Mouse (Mus musculus) liver, adult 2 months (tissue): ENCODE measurements around the gene Rab7b. TPM values are rescaled to one million over a fixed set of nuclear protein-coding genes. Genes with fewer than 3 reads are reported as not detected.
A peak's percentile ranks its signal among the peaks of the same experiment; 100 is the strongest.

ENCODE experiments used
- DNase-seq: peaks from one replicate; pipeline ENCODE4 v3.0.0-alpha.2; 2011; ENCODE audit warnings: low read depth, low spot score; ENCODE audit errors: extremely low read depth
- H3K27ac ChIP-seq: fragments of 200-500 bp; replicated peaks from 2 replicates; pipeline ENCODE4 v1.5.1; 2012; ENCODE audit warnings: low read depth, mild to moderate bottlenecking, control low read depth, inconsistent platforms, low read length; ENCODE audit not compliant: insufficient read depth
- H3K27me3 ChIP-seq: fragments of 200-500 bp; 2 replicates; pipeline ENCODE4 v1.6.1; 2012; ENCODE audit warnings: mild to moderate bottlenecking, moderate library complexity, low read length, inconsistent platforms; ENCODE audit not compliant: control insufficient read depth, insufficient read depth
- H3K36me3 ChIP-seq: fragments of 200-500 bp; 2 replicates; pipeline ENCODE4 v1.6.1; 2012; ENCODE audit warnings: low read length, inconsistent platforms; ENCODE audit not compliant: control insufficient read depth, insufficient read depth
- H3K4me1 ChIP-seq: fragments of 200-500 bp; 2 replicates; pipeline ENCODE4 v1.6.1; 2011; ENCODE audit warnings: low read length; ENCODE audit not compliant: control insufficient read depth, insufficient read depth
- H3K4me3 ChIP-seq: fragments of 200-500 bp; 2 replicates; pipeline ENCODE4 v1.5.1; 2011; ENCODE audit warnings: low read depth, mild to moderate bottlenecking, control low read depth, low read length, moderate library complexity; ENCODE audit not compliant: insufficient read depth
- H3K79me2 ChIP-seq: fragments of 200-500 bp; 2 replicates; pipeline ENCODE4 v1.6.1; 2012; ENCODE audit warnings: inconsistent platforms, mild to moderate bottlenecking, low read length, moderate library complexity; ENCODE audit not compliant: control insufficient read depth, insufficient read depth
- H3K9ac ChIP-seq: fragments of 200-500 bp; 2 replicates; pipeline ENCODE4 v1.6.1; 2012; ENCODE audit warnings: low read depth, mild to moderate bottlenecking, control low read depth, inconsistent platforms, low read length
- CTCF ChIP-seq: fragments of 200-500 bp; IDR thresholded peaks from 2 replicates; pipeline ENCODE4 v1.5.1; 2011; ENCODE audit warnings: low read depth, low read length, control low read depth
- POLR2A ChIP-seq: fragments of 200-500 bp; IDR thresholded peaks from 2 replicates; pipeline ENCODE4 v1.6.1; 2011; ENCODE audit warnings: low read length, control low read depth; ENCODE audit not compliant: insufficient read depth; ENCODE audit errors: extremely low read depth
- WGBS: fragments of 180-500 bp; shearing (Covaris S2); methylation state at CpG from one replicate; pipeline ENCODE4 v1.1.7; 2018; 5-methylcytosine and 5-hydroxymethylcytosine counted together
- polyA plus RNA-seq: library from polyadenylated mRNA; depleted of rRNA; stranded (reverse); fragments of >200 nt; gene quantifications from 2 replicates; pipeline ENCODE4 v1.2.3, GENCODE M21; 2012
- total RNA-seq: library from RNA; depleted of rRNA; stranded (reverse); fragments of >200 nt; gene quantifications from 2 replicates; pipeline ENCODE4 v1.2.3, GENCODE M21; 2014

Gene Rab7b
- total and polyA plus RNA-seq, 2 experiments, result 0.45 to 0.83 TPM

- Histone ChIP-seq H3K4me1 (no peaks in the 10 kb centered on the region), H3K36me3 (no peaks in the 10 kb centered on the region), H3K79me2 (no peaks in the 10 kb centered on the region), H3K27ac (no peak overlapping the region), H3K9ac (no peak overlapping the region), H3K27me3 (no peaks in the 10 kb centered on the region), H3K4me3 (no peak overlapping the region)
- DNase-seq, result no peak
- TF ChIP-seq CTCF, result no peak
- no peak for TF ChIP-seq POLR2A
- 64% methylated on average over 4 of the region's 4 CpGs for WGBS
Measured at GRCm38 (mm10) chr1:131696325-131696724, 7.8 kb downstream of the Rab7b start.

GRCm38 (mm10) chr1:131698770-131699169 lies 10.3 kb downstream of the Rab7b start:
- 89% methylated on average over 3 of the region's 3 CpGs for WGBS
- Histone ChIP-seq H3K79me2 (no peaks in the 10 kb centered on the region), H3K9ac (no peak overlapping the region), H3K36me3 (no peaks in the 10 kb centered on the region), H3K4me3 (no peak overlapping the region), H3K27me3 (no peaks in the 10 kb centered on the region), H3K27ac (no peak overlapping the region), H3K4me1 (no peaks in the 10 kb centered on the region)
- TF ChIP-seq POLR2A, result no peak
- no peak for TF ChIP-seq CTCF
- peak; percentile 16 for DNase-seq

DNA sequence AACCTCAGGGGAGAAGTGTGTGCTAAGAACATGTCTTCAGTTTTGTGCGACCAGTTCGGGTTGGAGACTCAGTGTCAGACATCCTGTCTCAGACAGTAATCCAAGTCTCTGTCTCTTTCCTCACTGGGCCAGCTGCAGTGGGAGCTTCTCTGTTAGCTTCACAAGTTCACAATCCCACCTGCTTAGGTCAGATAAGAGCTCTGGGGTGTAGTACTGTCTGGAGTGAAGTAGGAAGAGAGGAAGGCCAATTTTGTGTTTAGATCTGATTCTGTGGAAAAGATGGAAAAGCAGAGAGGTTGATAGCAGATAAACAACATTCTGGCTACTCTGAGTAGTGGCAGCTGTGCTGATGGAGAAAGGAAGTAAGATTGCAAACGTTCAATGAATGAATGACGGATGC lies 11.1 kb downstream of the Rab7b start:
- no peak overlapping the region for H3K9ac ChIP-seq
- no peaks in the 10 kb centered on the region for H3K27me3 ChIP-seq
- no peaks in the 10 kb centered on the region for H3K79me2 ChIP-seq
- no peak for DNase-seq
- no peaks in the 10 kb centered on the region for H3K4me1 ChIP-seq
- no peaks in the 10 kb centered on the region for H3K36me3 ChIP-seq
- 79% methylated on average over 4 of the region's 4 CpGs for WGBS
- H3K4me3 ChIP-seq, result no peak overlapping the region
- H3K27ac ChIP-seq, result no peak overlapping the region
- TF ChIP-seq POLR2A, result no peak
- no peak for TF ChIP-seq CTCF

DNA sequence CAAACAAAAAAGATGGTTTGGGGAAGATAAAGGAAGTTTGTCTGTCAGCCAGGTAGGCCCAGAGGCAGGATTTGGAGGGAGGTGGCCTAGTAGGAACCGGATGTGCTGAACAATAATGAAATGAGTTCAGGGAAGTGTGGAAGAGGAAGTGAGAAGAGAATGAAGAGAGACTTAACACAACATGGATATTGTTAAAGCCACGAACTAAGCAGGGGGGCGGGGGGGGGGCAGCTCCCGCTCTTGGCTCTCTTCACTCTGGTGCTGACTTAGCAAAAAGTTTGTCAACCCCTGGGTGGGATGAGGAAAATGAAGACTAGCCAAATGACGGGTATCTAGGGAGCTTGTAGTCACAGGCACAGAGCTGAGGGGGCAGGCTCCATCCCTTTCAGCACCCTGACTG lies 12.0 kb downstream of the Rab7b start:
- Histone ChIP-seq H3K36me3 (no peaks in the 10 kb centered on the region), H3K9ac (no peak overlapping the region), H3K27ac (no peak overlapping the region), H3K4me1 (no peaks in the 10 kb centered on the region), H3K27me3 (no peaks in the 10 kb centered on the region), H3K4me3 (no peak overlapping the region), H3K79me2 (no peaks in the 10 kb centered on the region)
- no peak for TF ChIP-seq CTCF
- no peak for TF ChIP-seq POLR2A
- peak; percentile 29 for DNase-seq
- WGBS, result 69% methylated on average over 5 of the region's 5 CpGs

- no peaks in the 10 kb centered on the region for H3K36me3 ChIP-seq
- no peak overlapping the region for H3K4me3 ChIP-seq
- no peaks in the 10 kb centered on the region for H3K4me1 ChIP-seq
- H3K27me3 ChIP-seq, result no peaks in the 10 kb centered on the region
- H3K27ac ChIP-seq, result no peak overlapping the region
- WGBS, result 86% methylated on average over 5 of the region's 5 CpGs
- no peak for DNase-seq
- H3K79me2 ChIP-seq, result no peaks in the 10 kb centered on the region
- 0 out of 2 replicates have a peak, but pooled peaks have one; percentile 11 for TF ChIP-seq CTCF
- no peak for TF ChIP-seq POLR2A
- H3K9ac ChIP-seq, result no peak overlapping the region
Measured at GRCm38 (mm10) chr1:131701391-131701790, 12.9 kb downstream of the Rab7b start.

DNA sequence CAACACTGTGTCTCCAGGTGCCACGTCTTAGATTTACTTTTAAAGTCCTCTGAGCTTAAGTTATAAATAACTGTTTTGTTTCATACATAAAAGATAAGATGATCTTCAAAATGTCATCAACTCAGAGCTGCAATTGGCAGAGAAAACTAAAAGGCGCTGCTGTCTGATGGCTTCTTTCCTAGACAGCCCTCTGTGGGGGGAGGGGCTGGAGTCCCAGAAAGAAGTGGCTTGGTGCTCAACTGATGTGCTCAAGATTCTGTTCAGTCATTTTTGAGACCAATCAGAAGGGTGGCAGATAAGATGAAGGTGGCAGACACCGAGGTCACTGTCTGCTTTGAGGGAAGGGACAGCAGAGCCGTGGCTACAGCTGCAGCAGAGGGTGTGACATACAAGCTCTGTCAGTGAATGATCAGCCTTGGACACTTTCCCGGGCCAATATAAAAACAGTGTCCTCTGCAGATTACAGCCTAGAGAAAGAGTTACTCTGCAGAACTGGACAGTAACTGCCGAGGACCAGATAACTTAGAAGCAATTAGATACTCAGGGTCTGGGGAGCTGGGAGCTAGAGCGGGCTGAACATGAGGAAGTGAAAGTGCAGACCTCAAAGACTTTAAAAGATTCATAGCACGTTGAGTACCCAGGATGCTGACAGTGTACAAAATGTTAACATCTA lies 13.7 kb downstream of the Rab7b start:
- Histone ChIP-seq H3K27ac (no peak overlapping the region), H3K9ac (no peak overlapping the region), H3K79me2 (no peaks in the 10 kb centered on the region), H3K27me3 (no peaks in the 10 kb centered on the region), H3K4me3 (no peak overlapping the region), H3K36me3 (no peaks in the 10 kb centered on the region), H3K4me1 (no peaks in the 10 kb centered on the region)
- WGBS, result 60% methylated on average over 8 of the region's 8 CpGs
- TF ChIP-seq POLR2A (no peak), CTCF (no peak)
- no peak for DNase-seq
